Mouse (Mus musculus) layer of hippocampus, adult 18-20 months (tissue): Measurements from ENCODE around the gene Hecw1. TPM values are rescaled to one million over a fixed set of nuclear protein-coding genes. Genes with fewer than 3 reads are reported as not detected.

Source experiments
- DNase-seq, 2 experiments: peaks; one replicate each; pipeline ENCODE4 v3.0.0; 2022; ENCODE audit warnings: low spot score in 2 of 2
- long read RNA-seq: library from polyadenylated mRNA; stranded (forward); transcript quantifications from one replicate; pipeline ENCODE4 v2.0.0, GENCODE M21; 2021
- total RNA-seq, 2 experiments: library from RNA; stranded (reverse); gene quantifications; 2 replicates each; pipeline ENCODE4 v1.2.3; 2021

The Hecw1 gene
- 10 to 100 TPM; 49.8 to 53.3 TPM for total RNA-seq
- long read RNA-seq, partial matches to known transcripts, result 18 of 23 reads
- long read RNA-seq, other reads (novel, unspliced or antisense), result 3 of 23 reads

DNA sequence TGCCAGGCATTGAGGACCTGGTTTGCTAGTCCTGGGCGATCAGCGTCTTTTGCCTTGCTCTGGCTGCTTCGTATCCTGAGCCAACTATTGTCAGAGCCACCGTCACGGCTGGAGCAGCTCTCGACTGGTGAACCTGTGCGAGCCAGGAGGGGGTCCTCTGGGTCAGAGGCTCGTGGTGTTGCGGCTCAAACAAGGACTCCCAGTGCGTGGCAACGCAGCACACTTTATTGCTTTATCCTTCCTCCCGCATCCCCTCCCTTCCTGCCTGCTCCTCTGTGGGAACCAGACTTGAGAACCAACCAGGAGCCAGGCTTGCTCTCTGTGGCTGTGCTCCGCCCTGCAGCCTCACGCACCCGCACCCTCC lies at the start of gene Hecw1:
Hecw1 (minus strand) TSS at position 323 of the 364 bp plus-strand sequence.
- peak; percentile 37 to 70 for DNase-seq

DNA sequence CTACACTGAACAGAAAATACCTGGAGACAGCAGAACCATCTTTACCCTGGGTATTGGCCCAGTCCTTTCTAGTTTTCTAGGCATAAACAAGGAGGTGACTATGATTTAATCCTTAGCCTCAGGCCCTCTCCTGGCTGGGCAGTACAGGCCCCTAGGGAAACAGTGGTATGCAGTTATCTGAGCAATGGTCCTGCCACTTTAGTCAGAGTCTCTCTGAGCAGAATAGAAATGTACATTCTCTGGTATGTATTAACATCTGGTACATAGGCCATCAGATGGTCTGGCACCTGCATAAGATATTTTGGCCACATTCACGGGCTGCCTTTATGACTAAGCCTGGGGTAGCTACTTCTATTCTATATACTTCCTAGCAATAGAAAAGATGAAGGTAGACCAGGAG lies 38.3 kb upstream of the Hecw1 start:
- no peak for DNase-seq

DNA sequence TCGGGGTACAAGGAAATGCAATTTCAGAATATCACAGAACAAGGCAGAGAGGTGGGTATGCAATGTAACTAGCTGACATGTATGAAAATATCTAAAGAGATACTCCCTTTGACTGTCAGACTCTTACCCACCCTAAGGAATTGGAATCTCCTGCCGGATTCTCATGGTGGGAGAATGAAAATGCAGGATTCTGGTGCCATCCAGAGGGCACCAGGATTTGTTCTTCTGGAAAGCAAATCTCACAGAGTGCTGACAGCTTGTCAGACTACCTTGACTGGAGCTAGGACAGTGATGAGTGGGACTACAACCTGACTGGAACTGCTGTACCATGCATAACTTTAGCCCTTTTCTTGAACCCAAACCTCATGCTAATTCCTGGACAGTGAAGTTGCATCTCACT lies 29.6 kb upstream of the Hecw1 start:
- peak; percentile 5 to 16 for DNase-seq

DNA sequence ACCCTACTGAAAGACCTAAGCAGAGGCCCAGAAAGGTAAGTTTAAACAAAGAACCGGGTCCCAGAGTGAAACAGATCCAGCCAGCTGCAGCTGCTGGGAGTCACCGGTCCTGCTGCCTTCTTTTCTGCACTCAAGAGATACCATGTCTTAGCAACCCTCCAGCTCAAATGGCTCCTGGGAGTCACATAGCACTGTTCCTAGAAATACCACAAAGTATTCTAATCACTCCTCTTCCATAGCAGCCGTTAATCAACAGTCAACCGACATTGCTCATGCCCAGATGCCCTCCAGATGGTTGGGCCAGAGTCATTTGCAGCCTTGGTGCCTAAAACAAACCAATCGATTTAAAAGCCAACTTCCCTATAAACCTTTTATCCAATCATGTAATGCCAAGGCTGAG lies 19.8 kb upstream of the Hecw1 start:
- no peak for DNase-seq

DNA sequence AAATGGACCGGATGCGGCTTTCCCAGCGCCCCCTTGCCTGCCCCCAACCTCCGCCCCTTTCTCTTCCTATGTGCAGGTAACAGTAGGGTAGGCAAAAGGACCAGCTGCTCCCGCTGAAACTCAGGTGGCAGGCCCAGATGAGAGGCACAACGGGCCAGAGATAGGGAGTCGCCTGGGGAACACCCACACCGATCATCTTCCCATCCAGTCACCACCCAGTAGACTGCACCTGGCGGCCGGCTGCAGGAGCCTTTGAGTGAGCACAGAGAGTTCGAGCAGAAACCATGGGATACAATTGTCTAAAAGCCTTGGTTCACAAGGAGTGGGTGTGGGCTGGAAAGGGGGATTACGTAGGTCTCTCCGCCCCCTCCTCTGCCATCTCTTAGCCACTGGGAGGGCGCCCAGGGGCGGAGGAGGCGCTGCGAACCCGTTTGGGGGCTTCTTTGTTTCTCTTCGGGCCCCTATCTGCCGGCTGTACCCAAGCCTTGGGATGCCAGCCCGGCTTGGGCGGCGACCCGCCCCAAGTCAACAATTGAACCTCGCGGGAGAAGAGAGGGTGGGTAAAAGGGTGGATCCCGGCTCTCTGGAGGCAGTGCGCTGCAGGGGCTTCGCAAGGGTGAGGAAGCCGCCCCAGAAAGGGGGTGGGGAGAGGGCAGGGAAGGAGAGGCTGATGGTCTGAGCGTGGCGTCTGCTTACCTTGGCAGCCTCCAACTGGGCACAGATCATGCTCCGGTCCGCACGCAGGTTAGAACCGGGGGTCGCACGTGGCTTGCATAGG lies 711 bp downstream of the Hecw1 start:
- peak; percentile 37 to 65 for DNase-seq

DNA sequence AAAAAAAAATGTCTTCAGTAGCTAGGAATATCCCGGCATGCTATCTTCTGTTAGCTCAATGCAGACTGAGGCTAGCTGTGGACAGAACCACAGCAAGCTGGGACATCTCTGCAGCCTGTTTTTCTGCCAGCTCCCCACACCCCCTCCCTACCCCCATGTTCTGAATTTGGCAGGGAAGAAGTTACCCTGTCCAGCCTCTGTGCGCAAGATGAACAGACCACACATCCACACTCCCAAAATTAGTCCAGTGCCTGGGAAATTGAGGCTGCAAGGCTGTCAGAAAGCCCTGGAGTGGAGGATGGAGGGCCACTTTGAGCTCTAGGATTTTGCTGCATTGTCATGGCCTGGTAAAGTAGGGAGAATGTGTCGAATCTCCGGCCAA lies 1.3 kb downstream of the Hecw1 start:
- peak in 1 of 2 experiments; percentile 35 for DNase-seq

DNA sequence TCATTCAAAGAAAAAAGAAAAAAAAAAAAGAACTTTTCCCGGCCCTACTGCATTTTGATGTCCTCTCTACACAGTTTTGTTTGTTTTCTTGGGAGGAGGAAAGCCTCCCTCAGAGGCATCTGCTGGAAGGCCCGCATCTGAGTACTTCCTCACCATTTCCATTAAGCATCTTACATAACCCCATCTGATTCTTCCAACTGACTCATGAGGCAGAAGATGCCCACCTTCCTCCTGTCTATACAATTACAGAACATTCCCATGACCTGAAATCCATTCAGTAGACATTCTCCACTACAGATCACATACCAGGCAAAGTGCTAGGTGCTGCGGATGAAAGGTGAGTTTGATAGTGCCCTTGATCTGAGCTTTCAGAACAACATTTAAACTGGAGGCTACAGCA lies 3.4 kb downstream of the Hecw1 start:
- DNase-seq, result peak in 1 of 2 experiments; percentile 34

DNA sequence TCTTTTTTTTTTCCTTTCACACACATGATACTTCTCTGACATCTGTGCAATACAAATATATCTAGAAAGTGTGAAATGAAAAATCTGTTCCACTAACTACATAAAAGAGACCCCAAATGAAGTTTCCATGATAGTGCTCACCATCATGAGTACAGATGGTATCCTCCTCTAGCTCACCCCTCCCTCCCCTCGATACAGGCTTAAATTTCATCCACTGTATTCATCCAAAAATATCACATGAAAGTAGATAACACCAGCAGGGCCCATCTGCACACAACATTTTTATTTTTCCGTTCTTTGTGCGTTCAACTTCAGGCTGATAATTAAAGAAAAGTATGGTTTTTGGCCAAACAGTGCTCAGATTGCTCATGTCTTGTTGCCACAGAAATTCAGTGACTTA lies 5.5 kb downstream of the Hecw1 start:
- DNase-seq, result peak in 1 of 2 experiments; percentile 71

DNA sequence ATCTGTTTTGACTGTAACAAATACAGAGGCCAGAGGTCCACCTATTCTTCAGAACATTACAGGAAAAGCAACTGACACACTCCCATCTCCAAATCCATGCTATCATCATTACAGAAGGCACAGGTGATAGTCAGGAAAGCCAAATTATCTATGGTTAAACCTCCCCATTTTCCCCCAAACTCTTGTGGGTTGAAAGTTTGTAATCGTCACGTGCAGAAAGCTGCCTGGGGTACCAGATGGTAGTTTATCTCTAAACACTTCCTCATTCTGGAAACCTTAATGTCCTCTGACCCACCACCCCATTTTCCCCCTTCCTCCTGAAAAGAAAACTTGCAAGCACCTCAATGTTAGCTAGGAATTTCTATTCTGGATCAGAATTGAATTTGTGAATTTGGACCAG lies 7.9 kb downstream of the Hecw1 start:
- DNase-seq, result no peak

DNA sequence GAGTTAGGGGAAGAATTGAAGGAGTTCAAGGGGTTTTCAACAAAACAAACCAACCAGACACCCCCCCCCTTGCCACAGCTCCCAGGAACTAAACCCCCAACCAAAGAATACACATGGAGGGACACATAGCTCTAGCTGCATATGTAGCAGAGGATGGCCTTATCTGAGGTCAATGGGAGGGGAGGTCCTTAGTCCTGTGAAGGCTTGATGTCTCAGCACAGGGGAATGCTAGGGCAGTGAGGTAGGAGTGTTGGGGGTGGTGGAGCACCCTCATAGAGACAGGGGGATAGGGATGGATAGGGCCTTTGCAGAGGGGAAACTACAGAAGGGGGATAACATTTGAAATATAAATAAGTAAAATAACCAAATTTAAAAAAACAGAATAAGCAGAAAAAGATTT lies 9.1 kb downstream of the Hecw1 start:
- no peak for DNase-seq

DNA sequence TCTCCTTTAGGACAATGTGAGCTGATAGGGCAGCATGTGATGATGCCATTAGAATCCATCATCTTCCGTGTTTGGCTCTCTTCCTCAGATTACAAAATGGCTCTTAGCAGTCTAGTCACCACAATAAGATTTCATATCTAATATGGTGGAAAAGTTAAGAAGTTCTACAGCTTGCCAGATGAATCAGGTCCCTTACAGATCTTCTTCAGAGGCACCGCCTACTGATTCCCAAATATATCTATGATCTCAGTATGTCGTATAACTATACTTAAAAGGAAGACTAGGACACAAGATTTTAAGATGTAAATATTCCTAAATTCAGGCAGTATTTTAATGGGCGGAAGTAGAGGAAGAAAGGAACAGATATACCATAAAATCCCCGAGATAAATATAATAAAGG lies 16.3 kb downstream of the Hecw1 start:
- no peak for DNase-seq

DNA sequence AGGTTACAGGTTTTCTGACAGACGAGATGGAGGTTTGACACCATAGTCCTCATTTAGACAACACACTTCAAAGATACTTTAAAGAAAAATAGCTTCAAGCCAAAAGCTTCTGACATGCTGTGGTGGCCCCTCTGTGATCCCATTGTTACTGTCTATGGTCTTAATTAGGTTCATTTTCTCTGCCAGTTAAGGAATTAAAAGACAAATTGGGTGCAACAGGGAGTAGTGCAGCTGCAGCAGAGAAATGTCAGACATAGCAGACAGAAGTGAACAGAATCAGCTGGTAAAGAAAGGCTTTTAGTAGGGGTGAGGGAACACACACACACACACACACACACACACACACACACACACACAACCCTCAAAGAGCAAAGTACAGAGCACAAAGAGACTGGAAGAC lies 22.8 kb downstream of the Hecw1 start:
- no peak for DNase-seq

DNA sequence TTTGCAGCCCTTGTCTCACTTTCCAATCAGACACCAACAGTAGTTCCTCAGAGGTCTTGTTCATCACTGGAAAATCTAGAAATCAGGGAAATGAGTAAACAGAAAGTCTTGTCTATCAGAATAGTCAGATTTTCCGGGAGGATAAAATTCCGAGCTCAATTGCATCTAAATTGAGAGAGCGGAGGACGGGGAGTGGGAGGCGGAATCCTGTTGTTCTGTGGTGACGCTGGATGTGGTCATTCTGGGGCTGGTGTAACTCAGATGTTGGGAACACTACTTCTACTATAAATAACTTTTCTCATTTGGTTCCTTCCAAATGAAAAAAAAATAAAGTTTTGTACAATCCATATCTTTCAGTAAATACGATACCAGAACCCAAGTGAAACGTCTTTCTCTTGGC lies 24.2 kb downstream of the Hecw1 start:
- no peak for DNase-seq

DNA sequence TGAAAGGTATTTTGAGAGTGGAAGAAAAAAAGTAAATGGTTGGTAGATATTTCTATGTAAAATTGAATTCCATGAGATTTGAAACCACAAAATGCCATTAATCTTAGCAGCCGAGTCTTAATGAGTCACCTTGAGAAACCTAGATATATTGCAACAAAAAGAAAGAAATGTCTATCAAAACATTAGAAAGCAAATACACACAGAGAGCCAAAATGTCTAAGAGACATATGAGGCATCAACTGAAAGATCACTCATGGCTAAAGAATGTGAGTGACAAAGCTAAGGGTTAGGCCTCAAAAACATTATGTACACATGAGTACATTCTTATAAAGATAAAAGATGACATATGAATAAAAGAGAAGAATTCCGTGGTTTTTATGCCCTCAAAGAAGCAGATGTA lies 26.1 kb downstream of the Hecw1 start:
- no peak for DNase-seq

DNA sequence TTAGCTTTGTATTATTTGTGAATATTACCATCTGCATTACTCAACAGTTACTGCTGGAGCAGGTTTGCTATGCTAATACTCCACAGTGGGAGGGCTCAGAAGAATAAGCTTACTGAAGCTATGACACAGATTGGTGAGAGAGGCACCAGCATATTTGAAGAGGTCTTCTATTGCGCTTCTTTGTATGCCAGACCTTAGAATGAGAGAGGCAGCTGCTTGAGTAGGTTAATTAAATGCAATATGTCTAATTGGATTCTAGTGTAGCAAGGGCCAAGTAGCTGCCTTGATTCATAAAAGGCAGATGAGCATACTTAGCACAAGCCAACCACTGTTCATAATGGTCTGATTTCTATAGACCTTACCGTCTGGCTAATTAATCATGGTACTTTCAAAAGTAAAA lies 35.2 kb downstream of the Hecw1 start:
- peak in 1 of 2 experiments; percentile 20 for DNase-seq

DNA sequence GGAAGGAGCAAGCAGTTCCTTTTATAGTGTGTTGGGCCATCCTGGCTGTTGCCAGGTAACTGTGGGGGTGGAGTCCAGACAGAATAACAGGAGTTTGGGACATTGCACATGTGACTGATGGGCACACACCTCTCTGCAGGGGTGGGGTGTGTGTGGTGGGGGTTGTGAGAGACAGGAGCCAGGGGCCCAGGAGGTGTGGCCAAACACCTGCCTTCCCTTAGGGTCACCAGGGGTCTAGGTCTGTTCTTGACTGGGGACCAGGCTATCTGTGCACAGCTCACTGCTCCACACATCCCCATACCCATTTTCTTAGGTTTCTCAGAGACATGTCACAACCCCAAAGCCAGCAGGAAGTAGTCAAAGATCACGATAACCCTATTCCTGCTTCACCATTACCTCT lies 51.9 kb downstream of the Hecw1 start:
- no peak for DNase-seq

DNA sequence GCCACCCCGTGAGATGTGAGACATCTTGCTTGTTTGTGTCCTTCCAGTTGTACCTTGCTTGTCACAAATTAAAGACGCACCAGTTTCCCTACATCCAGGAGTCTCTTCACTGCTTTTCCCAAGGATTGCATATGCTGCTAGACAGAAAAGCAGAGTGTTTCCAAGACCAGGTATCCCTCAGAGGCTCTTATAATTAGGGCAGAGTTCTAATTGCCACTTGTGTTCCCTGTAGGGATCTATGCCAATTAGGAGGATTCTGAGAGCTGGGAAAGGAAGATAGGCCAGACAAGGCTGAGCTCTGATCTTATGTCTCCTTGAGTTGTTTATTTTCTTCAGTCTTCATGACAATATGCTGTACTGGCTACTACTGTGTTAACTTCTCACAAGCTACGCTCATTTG lies 55.5 kb downstream of the Hecw1 start:
- DNase-seq, result no peak

DNA sequence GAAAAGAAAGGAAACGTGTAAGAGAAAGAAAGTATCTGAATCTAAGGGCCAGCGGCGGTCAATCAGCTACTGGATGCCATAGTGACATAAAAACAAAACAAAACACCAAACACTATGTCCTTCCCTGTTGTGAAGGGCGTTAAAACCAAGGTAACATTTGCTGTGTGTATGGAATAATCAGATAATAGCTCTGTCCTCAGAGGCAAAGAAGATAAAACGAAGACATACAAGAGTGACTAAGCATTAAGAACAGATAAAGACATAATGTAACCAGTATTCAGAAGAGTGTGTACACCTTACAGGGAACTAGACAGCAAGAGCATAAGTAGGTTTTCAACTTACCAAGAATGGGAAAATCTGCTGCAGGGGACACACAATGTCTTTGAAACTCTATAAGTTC lies 62.0 kb downstream of the Hecw1 start:
- no peak for DNase-seq

DNA sequence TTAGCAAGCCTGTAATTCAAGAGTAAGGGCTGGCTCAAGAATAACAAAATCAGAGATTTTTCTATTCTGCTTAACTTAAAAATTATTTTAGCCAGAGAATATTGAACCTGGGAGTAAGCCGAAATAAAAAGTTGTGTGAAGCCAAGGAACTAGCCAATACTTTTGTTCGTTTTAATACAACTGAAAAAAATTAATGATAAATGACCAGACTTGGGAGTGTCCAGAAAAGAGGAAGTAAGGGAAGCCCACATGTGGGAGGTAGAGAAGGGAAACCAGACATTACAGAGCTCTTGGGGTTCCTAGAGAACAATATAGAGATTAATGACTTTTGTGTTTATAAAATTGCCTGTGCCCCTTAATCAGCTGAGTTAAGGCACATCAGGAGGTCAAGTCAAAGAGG lies 66.0 kb downstream of the Hecw1 start:
- no peak for DNase-seq

DNA sequence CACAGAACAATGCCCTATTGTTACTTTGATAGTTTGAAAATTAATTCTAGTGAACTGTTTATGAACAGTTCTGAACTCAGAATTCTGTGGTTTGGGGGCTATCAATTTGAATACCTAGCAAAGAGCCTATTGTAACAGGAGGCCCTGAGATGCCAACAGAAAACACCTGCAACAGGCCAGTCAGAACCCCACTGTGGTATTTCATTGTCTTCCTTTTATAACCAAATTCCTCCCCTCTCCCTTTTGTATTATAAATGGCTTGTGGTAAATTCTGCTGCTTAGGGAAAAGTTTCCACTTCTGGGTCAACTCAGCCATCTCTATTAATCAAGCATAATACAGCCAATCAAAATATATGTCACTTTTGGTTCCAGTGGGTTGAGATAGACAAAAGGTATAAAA lies 83.5 kb downstream of the Hecw1 start:
- DNase-seq, result no peak

DNA sequence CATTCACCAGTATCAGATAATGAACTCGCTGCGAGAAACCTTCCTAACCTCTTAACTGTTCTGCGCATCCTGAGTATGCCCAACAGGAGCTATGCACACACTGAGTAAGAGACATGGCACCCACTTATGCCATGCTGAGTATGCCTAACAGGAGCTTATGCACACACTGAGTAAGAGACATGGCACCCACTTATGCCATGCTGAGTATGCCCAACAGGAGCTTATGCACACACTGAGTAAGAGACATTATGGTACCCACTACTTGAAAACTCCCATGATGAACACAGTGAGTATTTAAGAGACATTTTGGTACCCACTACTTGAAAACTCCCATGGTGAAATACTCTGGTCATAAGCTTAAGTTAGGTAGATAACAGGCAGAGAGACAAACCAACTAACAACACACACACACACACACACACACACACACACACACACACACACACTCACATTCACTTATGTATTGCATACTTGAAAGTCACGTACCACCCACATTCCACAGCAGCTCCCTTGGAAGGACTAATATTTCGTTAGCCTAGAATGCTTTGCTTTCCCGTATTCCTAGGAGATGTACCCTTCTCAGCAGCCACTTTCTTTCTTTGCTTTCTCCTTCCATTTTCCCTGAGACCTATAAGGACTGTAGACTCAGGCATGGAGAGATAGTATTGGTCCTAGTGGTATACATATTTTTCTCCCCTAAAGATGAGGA lies 94.0 kb downstream of the Hecw1 start:
- no peak for DNase-seq

DNA sequence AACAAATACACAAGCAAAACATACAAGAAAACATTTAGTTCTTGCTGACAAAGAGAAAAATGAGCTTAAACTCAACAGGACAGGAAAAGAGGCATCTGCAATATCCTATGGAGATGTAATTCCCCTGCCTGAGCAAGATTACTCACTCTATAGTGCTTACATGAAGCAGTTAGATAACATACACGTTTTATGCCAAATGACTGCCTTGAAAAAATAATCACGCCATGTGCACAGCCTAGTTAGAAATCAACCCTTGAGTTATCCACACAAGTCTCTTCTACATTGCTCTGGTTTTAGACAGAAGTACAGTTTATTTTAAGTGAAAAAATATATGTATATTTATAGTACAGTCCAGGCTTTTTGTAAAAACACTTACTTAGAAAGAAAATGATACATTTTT lies 98.2 kb downstream of the Hecw1 start:
- no peak for DNase-seq

DNA sequence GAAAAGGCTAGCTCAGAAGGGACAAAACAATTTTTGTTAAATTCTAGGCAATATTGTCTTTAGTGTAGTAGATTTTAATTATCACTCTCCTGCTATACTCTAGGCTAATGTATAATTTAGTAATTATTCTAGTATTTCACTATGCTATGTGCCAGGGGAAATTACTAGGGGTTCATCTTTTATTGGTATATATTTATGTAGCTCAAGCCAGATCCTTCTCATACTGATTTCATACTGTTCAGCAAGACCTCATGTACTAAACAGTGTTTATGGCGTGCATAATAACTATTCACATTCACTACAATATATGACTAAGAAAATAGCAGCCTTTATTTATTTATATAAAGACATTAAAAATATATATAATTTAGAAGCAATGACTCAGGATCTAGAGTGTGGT lies 109.6 kb downstream of the Hecw1 start:
- DNase-seq, result no peak
